26 mouse cellular contexts compared by ENCODE assay signal in genomic region chr11:121441653-121442052, GRCm38 (mm10).
"Had no signal": no experiment of that assay in that cellular context is flagged by ENCODE, and none has a peak within 500 bp of the region (broad histone marks: within the 10 kb centered on the region; RNA-seq: fewer than 3 reads in every experiment).

No protein-coding gene starts in this region.

- H3K4me3 ChIP-seq: heart, embryonic 10.5 days; heart, embryonic 12.5 days; hindbrain, embryonic 10.5 days; hindbrain, embryonic 12.5 days; intestine, embryonic 15.5 days; kidney, embryonic 15.5 days; limb, embryonic 13.5 days; limb, embryonic 15.5 days; liver, embryonic 12.5 days had no signal

- H3K4me1 ChIP-seq: heart, embryonic 10.5 days; hindbrain, embryonic 12.5 days; intestine, embryonic 15.5 days; limb, embryonic 13.5 days; limb, embryonic 15.5 days had no signal

- H3K9me3 ChIP-seq: heart, embryonic 10.5 days; heart, embryonic 12.5 days; hindbrain, embryonic 10.5 days; hindbrain, embryonic 12.5 days; intestine, embryonic 15.5 days; kidney, embryonic 15.5 days; limb, embryonic 13.5 days; limb, embryonic 15.5 days; liver, embryonic 12.5 days had no signal

- H3K9ac ChIP-seq: heart, embryonic 12.5 days; hindbrain, embryonic 12.5 days; hindbrain, embryonic 14.5 days; intestine, embryonic 15.5 days; kidney, embryonic 15.5 days; limb, embryonic 13.5 days; limb, embryonic 15.5 days; liver, embryonic 12.5 days had no signal

- DNase-seq: gastrocnemius, postnatal 14 days; gastrocnemius, postnatal 36 days; heart, adult 11 months; heart, postnatal 10 days; heart, postnatal 4 days; kidney, adult 11 months; kidney, adult 2 months; kidney, adult 9 months; kidney, postnatal 14 days; kidney, postnatal 36 days; layer of hippocampus, adult 9-11 months; layer of hippocampus, postnatal 36 days; left cerebral cortex, postnatal 4 days had no signal

- H3K36me3 ChIP-seq: heart, embryonic 10.5 days; heart, embryonic 12.5 days; hindbrain, embryonic 10.5 days; hindbrain, embryonic 12.5 days; intestine, embryonic 15.5 days; kidney, embryonic 15.5 days; limb, embryonic 13.5 days; limb, embryonic 15.5 days had no signal

- ATAC-seq: hindbrain, embryonic 16.5 days; inflammation-experienced regulatory T-cells, adult 6 months; intestine, embryonic 15.5 days; liver, embryonic 12.5 days had no signal

- H3K27ac ChIP-seq: heart, embryonic 10.5 days; hindbrain, embryonic 10.5 days; hindbrain, embryonic 12.5 days; hindbrain, embryonic 14.5 days; intestine, embryonic 15.5 days; kidney, embryonic 15.5 days; kidney, postnatal 0 days; limb, embryonic 13.5 days; limb, embryonic 15.5 days; liver, embryonic 12.5 days had no signal

- H3K4me2 ChIP-seq: heart, embryonic 12.5 days; hindbrain, embryonic 12.5 days; hindbrain, embryonic 14.5 days; intestine, embryonic 15.5 days; kidney, embryonic 15.5 days; limb, embryonic 13.5 days; limb, embryonic 15.5 days; liver, embryonic 12.5 days had no signal

- H3K27me3 ChIP-seq: kidney, embryonic 15.5 days; limb, embryonic 13.5 days; limb, embryonic 15.5 days had no signal
